Mouse (Mus musculus): Measurements from ENCODE around the gene Hist2h2aa2. TPM values are rescaled to one million over a fixed set of nuclear protein-coding genes. Genes with fewer than 3 reads are reported as not detected.
"Not testable (repeated sequence)": the region's sequence is repeated elsewhere in the genome, so short reads cannot be mapped to it uniquely, and the experiment has no call there.

Hist2h2aa2 gene
- polyA plus RNA-seq, 1 experiment from 2014 or later = 86.4 TPM

DNA sequence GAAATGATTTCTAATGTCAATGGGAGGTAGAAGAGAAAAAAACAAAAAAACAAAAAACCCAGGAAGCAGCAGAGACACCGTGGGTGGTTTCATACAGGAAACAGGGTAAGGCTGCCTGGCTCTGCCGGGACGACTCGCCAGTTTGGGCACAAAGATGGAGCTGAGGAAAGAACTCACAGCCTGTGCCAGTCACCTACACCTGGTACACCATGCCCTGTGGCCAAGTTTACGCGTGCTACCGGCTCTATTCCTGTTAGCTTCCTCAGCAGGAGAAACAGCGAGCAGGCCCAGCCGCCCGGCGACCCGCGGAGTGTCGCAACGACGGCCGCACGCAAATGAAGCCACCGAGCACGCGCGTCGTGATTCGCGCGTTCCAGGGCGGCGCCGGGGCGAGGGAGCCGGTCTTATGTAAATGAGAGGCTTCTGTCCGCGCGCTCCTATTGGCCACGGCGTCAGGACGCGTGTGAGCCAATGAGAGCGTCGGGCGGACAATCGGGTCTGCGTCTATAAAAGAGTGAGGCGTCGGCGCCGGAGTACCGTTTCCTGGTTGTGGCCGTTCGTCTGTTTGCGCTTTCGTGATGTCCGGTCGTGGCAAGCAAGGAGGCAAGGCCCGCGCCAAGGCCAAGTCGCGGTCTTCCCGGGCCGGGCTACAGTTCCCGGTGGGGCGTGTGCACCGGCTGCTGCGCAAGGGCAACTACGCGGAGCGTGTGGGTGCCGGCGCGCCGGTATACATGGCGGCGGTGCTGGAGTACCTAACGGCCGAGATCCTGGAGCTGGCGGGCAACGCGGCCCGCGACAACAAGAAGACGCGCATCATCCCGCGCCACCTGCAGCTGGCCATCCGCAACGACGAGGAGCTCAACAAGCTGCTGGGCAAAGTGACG lies 5.2 kb upstream of the Hist2h2aa2 start, which contains the start of gene Hist2h2aa1:
Hist2h2aa1 (plus strand) TSS at position 495 of the 884 bp plus-strand sequence.
- H3K27ac ChIP-seq = peak within 1 kb of the TSS; percentile 98
- H3K9ac ChIP-seq = peak within 1 kb of the TSS; percentile 91
- not testable (repeated sequence) for H3K9me3 ChIP-seq (replicated peaks); H3K27me3 ChIP-seq; H3K36me3 ChIP-seq
- H3K4me1 ChIP-seq (replicated peaks) = peaks cover 73% of the 10 kb centered on the region
- peak within 1 kb of the TSS; percentile 77 for H3K4me2 ChIP-seq
- peak within 1 kb of the TSS; percentile 66 for H3K4me3 ChIP-seq (replicated peaks)
- under 1% methylated on average over 38 of the region's 88 CpGs for whole genome bisulfite sequencing (ENCODE audit: insufficient replicate concordance)
- peak; percentile 72 for ATAC-seq (ENCODE audit: low read depth)
- DNase-seq = peak; percentile 83

DNA sequence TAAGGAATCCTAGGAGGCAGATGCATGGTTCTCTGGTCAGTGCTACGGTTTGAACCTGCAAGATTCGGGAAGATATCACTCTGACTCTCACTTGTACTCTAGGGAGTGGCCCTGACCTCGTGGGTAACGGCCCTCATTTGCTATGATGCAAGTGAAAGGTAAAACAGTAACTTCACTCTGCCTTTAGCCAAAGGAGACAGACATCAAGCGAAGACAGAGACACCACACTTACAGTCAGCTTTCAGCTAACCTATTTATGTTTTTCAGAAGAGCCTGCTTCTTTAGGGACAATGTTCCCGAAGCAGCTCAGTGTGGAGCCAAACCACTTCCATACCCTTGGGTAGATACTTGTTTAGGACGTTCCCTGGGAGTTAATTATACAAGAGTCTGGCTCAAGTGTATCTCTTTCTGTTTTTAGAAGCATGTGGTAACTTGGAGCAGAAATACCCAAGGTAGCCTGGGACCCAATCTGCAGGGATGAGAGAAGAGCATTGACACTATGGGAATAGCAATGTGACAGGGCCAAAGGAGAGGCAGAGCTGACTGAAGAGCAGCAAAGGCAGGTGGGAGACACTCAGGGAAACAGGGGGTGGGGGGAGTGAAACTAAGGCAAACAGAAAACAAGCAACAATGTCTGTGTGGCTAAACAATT lies 4.0 kb upstream of the Hist2h2aa2 start:
- WGBS (ENCODE audit: insufficient replicate concordance) = 63% methylated on average over 7 of the region's 7 CpGs
- H3K4me3 ChIP-seq (replicated peaks) = peak overlapping the region; percentile 66
- H3K4me2 ChIP-seq = peak overlapping the region; percentile 77
- peak overlapping the region; percentile 91 for H3K9ac ChIP-seq
- no peaks in the 10 kb centered on the region for H3K36me3 ChIP-seq
- ATAC-seq (ENCODE audit: low read depth) = no peak
- DNase-seq = no peak
- peaks cover 61% of the 10 kb centered on the region for H3K4me1 ChIP-seq (replicated peaks)
- no peaks in the 10 kb centered on the region for H3K9me3 ChIP-seq (replicated peaks)
- H3K27ac ChIP-seq = peak overlapping the region; percentile 98
- no peaks in the 10 kb centered on the region for H3K27me3 ChIP-seq

DNA sequence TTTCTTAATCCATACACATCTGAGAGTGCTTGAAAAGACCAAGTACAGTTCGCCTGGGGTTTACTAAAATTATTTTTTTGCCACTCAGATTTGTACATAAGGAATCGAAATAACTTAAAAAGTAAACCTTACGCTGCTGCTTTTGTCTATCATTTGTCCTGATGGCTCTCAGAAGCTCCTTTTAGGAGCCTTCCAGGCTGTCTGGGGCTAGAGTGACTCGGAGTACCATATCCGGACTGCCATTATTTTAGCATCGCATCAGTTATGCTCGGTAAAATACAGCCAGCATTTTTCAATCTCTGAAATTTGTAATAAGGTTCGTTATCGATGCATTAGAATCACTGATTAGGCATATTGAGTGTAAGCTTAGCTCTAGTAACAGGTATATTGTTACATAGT lies 722 bp upstream of the Hist2h2aa2 start:
- peak overlapping the region; percentile 49 for H3K4me2 ChIP-seq
- no peaks in the 10 kb centered on the region for H3K36me3 ChIP-seq
- H3K4me3 ChIP-seq (replicated peaks) = peak overlapping the region; percentile 16; the same call in 1 of the 2 replicates
- H3K9me3 ChIP-seq (replicated peaks) = no peaks in the 10 kb centered on the region
- H3K27ac ChIP-seq = peak overlapping the region; percentile 98
- peaks cover 65% of the 10 kb centered on the region for H3K4me1 ChIP-seq (replicated peaks)
- DNase-seq (no peak), ATAC-seq (ENCODE audit: low read depth) (no peak)
- H3K9ac ChIP-seq = peak overlapping the region; percentile 69
- no peaks in the 10 kb centered on the region for H3K27me3 ChIP-seq
- 81% methylated on average over 9 of the region's 9 CpGs for WGBS (ENCODE audit: insufficient replicate concordance)

- H3K27me3 ChIP-seq; H3K9me3 ChIP-seq (replicated peaks); H3K36me3 ChIP-seq: not testable (repeated sequence)
- peak within 1 kb of the TSS; percentile 64 for H3K4me3 ChIP-seq (replicated peaks)
- peak within 1 kb of the TSS; percentile 88 for H3K9ac ChIP-seq
- DNase-seq (peak; percentile 77), ATAC-seq (ENCODE audit: low read depth) (peak; percentile 84)
- H3K4me1 ChIP-seq (replicated peaks) = peaks cover 60% of the 10 kb centered on the region
- 0% methylated on average over 11 of the region's 68 CpGs for WGBS (ENCODE audit: insufficient replicate concordance)
- peak within 1 kb of the TSS; percentile 79 for H3K4me2 ChIP-seq
- H3K27ac ChIP-seq = peak within 1 kb of the TSS; percentile 97
Observed at GRCm38 (mm10) chr3:96238954-96239793, 902 bp downstream of the Hist2h2aa2 start, which contains the start of gene Hist2h3c2. TSS of gene Hist2h3c2 (minus strand) at chr3:96239127.

GRCm38 (mm10) chr3:96237904-96238511 lies 2.1 kb downstream of the Hist2h2aa2 start:
- peak; percentile 50 for DNase-seq
- Histone ChIP-seq H3K4me2 (peak overlapping the region; percentile 79), H3K27me3 (no peaks in the 10 kb centered on the region), H3K36me3 (no peaks in the 10 kb centered on the region), H3K9me3 (replicated peaks) (no peaks in the 10 kb centered on the region), H3K27ac (peak overlapping the region; percentile 97), H3K4me1 (replicated peaks) (peaks cover 48% of the 10 kb centered on the region), H3K9ac (peak overlapping the region; percentile 88), H3K4me3 (replicated peaks) (peak overlapping the region; percentile 64)
- no peak; the same call in 1 of the 2 replicates for ATAC-seq (ENCODE audit: low read depth)
- WGBS (ENCODE audit: insufficient replicate concordance) = under 1% methylated on average over 12 of the region's 12 CpGs

DNA sequence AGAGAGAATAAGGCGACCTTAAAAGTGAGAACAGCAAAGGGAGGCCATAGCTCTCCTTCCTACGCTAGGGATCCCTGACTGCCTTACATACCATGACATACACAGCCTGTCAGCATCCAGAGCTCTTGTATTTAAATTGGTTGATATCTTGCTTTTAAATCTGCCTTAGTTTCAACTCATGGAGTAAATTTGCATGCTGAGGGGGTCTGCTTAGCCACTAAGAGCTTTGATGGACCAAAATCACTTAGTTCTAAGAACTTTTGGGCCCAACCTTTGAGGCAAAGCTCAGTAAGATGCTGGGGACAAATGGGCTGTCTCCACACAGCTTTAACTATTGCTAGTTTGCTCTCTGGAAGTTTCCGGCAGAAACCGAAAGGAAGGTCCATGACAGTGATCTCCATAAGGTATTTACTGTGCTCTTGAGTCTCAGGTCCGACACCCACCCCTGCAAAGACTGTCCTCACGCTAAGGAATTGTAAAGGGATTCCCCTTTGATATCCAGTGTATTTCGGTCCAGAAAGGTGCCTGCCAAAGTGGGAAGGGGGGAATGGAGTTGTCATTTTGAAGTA lies 2.7 kb downstream of the Hist2h2aa2 start:
- Histone ChIP-seq H3K27ac (peak overlapping the region; percentile 97), H3K27me3 (no peaks in the 10 kb centered on the region), H3K9me3 (replicated peaks) (no peaks in the 10 kb centered on the region), H3K4me2 (peak overlapping the region; percentile 79), H3K4me3 (replicated peaks) (peak overlapping the region; percentile 64), H3K4me1 (replicated peaks) (peaks cover 44% of the 10 kb centered on the region), H3K9ac (peak overlapping the region; percentile 88), H3K36me3 (no peaks in the 10 kb centered on the region)
- DNase-seq (no peak), ATAC-seq (ENCODE audit: low read depth) (no peak)
- 23% methylated on average over 7 of the region's 7 CpGs for WGBS (ENCODE audit: insufficient replicate concordance)

DNA sequence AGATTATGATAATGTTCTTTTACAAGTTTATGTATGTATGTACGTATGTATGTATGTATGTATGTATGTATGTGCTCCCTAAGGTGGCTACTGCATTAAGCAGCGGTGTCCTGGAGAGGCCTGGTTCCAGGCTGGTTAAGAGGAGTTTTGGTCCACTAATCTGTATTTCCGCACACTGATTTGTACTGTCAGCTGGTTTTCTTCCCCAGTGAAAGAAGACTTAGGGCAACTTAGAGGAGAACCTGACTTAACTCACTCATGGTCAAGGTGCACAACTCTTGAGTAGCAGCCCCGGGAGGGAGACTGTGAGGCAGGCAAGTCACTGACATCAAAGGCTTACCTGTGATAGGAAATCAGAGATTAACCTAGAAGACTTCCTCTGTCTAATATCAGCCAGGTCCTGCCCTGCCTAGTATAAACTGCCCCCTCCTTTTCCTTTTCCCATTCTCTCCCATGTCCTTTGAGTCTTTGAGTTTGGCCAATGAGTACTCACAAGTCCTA lies 3.2 kb downstream of the Hist2h2aa2 start:
- 78% methylated on average over 4 of the region's 4 CpGs for WGBS (ENCODE audit: insufficient replicate concordance)
- ATAC-seq (ENCODE audit: low read depth) = no peak

DNA sequence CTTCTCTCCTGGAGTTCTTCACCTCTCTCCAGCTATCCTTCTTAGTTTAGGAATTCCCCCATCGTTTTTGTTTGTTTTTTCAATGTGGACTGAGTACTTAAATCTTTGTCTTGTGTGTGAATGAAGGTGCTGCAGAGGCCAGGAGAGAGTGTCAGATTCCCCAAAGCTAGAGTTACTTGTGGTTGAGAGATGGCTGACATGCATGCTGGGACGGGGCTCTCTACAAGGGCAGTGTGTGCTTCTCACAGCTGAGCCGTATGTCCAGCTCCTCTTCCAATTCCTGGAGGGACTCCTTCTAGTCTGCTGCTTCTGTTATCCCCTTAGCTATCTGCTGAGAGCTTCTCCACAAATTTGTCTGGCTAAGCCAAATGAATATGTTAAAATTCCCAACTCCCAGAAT lies 4.2 kb downstream of the Hist2h2aa2 start:
- Histone ChIP-seq H3K9ac (peak overlapping the region; percentile 88), H3K4me1 (replicated peaks) (peaks cover 34% of the 10 kb centered on the region), H3K27ac (peak overlapping the region; percentile 97; the same call in 1 of the 2 replicates), H3K9me3 (replicated peaks) (no peaks in the 10 kb centered on the region), H3K4me2 (peak overlapping the region; percentile 79), H3K4me3 (replicated peaks) (peak overlapping the region; percentile 64), H3K36me3 (no peaks in the 10 kb centered on the region), H3K27me3 (no peaks in the 10 kb centered on the region)
- 61% methylated on average over 3 of the region's 3 CpGs for WGBS (ENCODE audit: insufficient replicate concordance)
- ATAC-seq (ENCODE audit: low read depth) = no peak
- no peak for DNase-seq

More for the DNA sequence above, 3.2 kb downstream of the Hist2h2aa2 start:
- peak overlapping the region; percentile 97 for H3K27ac ChIP-seq
- H3K36me3 ChIP-seq = no peaks in the 10 kb centered on the region
- peaks cover 39% of the 10 kb centered on the region for H3K4me1 ChIP-seq (replicated peaks)
- peak overlapping the region; percentile 64 for H3K4me3 ChIP-seq (replicated peaks)
- DNase-seq = no peak
- H3K9me3 ChIP-seq (replicated peaks) = no peaks in the 10 kb centered on the region
- H3K4me2 ChIP-seq = peak overlapping the region; percentile 79
- no peaks in the 10 kb centered on the region for H3K27me3 ChIP-seq
- H3K9ac ChIP-seq = peak overlapping the region; percentile 88

GRCm38 (mm10) chr3:96234914-96235313 lies 5.2 kb downstream of the Hist2h2aa2 start:
- ATAC-seq (ENCODE audit: low read depth) (no peak), DNase-seq (no peak)
- peak overlapping the region; percentile 97; the same call in 1 of the 2 replicates for H3K27ac ChIP-seq
- 0 out of 2 replicates have a peak overlapping the region, but pooled peaks have one; percentile 14 for H3K4me3 ChIP-seq (replicated peaks)
- H3K36me3 ChIP-seq = no peaks in the 10 kb centered on the region
- peaks cover 32% of the 10 kb centered on the region for H3K4me1 ChIP-seq (replicated peaks)
- 72% methylated on average over 2 of the region's 2 CpGs for WGBS (ENCODE audit: insufficient replicate concordance)
- no peaks in the 10 kb centered on the region for H3K27me3 ChIP-seq
- H3K9me3 ChIP-seq (replicated peaks) = no peaks in the 10 kb centered on the region
- H3K9ac ChIP-seq = no peak overlapping the region
- no peak overlapping the region for H3K4me2 ChIP-seq

DNA sequence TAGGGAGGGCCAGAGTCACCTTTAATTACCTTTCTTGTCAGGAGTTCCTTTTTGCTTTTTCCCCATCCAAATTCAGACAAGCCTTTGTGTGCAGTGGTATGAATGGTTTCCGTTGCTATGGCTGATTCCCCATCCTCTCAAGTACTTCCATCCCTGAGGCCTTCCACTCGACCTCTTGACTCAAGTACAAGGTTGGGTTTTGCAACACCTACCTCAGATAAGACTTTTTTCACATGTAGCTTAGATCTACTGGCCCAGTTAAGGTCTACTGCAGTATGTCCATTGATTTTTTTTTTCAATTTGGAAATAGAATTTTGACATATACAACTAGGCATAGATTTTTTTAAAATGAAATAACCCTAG lies 8.3 kb downstream of the Hist2h2aa2 start:
- Histone ChIP-seq H3K36me3 (no peaks in the 10 kb centered on the region), H3K4me3 (replicated peaks) (no peak overlapping the region), H3K9me3 (replicated peaks) (no peaks in the 10 kb centered on the region), H3K4me2 (no peak overlapping the region), H3K27ac (no peak overlapping the region), H3K27me3 (no peaks in the 10 kb centered on the region), H3K9ac (no peak overlapping the region), H3K4me1 (replicated peaks) (peaks cover 35% of the 10 kb centered on the region)
- ATAC-seq (ENCODE audit: low read depth) (no peak), DNase-seq (no peak)
- 39% methylated on average over 2 of the region's 2 CpGs for WGBS (ENCODE audit: insufficient replicate concordance)

Measured in liver, embryonic 13.5 days (tissue).